Mouse (Mus musculus) thymus, adult 2 months (tissue): ENCODE measurements around the gene Slc1a1. TPM values are rescaled to one million over a fixed set of nuclear protein-coding genes. Genes with fewer than 3 reads are reported as not detected.

Experiments used
- DNase-seq: peaks from one replicate; pipeline ENCODE4 v3.0.0; 2021
- H3K27ac ChIP-seq: fragments of 200-500 bp; 2 replicates; pipeline ENCODE4 v1.5.1; 2012; ENCODE audit warnings: low read length, control low read depth; ENCODE audit not compliant: control insufficient read depth, insufficient read depth
- H3K27me3 ChIP-seq: fragments of 200-500 bp; 2 replicates; pipeline ENCODE4 v1.6.1; 2012; ENCODE audit warnings: mild to moderate bottlenecking, low read length, moderate library complexity, mixed read lengths; ENCODE audit not compliant: control insufficient read depth, insufficient read depth
- H3K36me3 ChIP-seq: fragments of 200-500 bp; 2 replicates; pipeline ENCODE4 v1.6.1; 2012; ENCODE audit warnings: mild to moderate bottlenecking, low read length, moderate library complexity; ENCODE audit not compliant: control insufficient read depth, insufficient read depth
- H3K4me1 ChIP-seq: fragments of 200-500 bp; replicated peaks from 2 replicates; pipeline ENCODE4 v1.6.1; 2012; ENCODE audit warnings: low read length; ENCODE audit not compliant: control insufficient read depth, insufficient read depth
- H3K4me3 ChIP-seq: fragments of 200-500 bp; 2 replicates; pipeline ENCODE4 v1.5.1; 2012; ENCODE audit warnings: mild to moderate bottlenecking, low read length, control low read depth, moderate library complexity; ENCODE audit not compliant: control insufficient read depth, insufficient read depth
- CTCF ChIP-seq: fragments of 200-500 bp; IDR thresholded peaks from 2 replicates; pipeline ENCODE4 v1.5.1; 2012; ENCODE audit warnings: mild to moderate bottlenecking, control low read depth, low read length, moderate library complexity, borderline replicate concordance; ENCODE audit not compliant: control insufficient read depth, poor library complexity, insufficient read depth; ENCODE audit errors: extremely low read depth
- POLR2A ChIP-seq: fragments of 200-500 bp; IDR thresholded peaks from 2 replicates; pipeline ENCODE4 v1.6.1; 2012; ENCODE audit warnings: mild to moderate bottlenecking, low read length, control low read depth, moderate library complexity; ENCODE audit not compliant: control insufficient read depth, poor library complexity, insufficient read depth; ENCODE audit errors: extremely low read depth
- WGBS: fragments of 180-500 bp; shearing (Covaris S2); methylation state at CpG from one replicate; pipeline ENCODE4 v1.1.7; 2018; 5-methylcytosine and 5-hydroxymethylcytosine counted together
- polyA plus RNA-seq: library from polyadenylated mRNA; depleted of rRNA; stranded (reverse); fragments of >200 nt; gene quantifications from 2 replicates; pipeline ENCODE4 v1.2.3, GENCODE M21; 2012

The Slc1a1 gene
- polyA plus RNA-seq, 1 experiment = 0.51 TPM

DNA sequence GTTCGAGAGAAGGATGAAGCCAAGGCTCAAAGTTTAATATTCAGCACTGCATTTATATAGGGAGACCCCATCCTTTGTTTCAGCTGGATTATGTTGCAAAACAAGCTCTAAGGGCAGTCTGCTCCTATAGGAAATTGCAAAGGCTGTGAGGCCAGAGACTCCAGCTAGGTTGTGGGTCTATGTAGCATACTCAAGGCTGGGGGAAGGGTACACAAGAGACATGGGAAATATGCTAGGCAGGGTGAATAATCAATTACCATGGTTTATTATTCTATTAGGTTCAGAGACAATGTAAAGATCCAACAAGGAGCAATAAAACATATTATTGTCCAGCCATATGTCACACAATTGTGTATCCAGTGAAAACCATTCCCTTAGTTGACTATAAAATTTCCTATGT is 57.0 kb downstream of the Slc1a1 start:
- Histone ChIP-seq H3K27me3 (no peaks in the 10 kb centered on the region), H3K27ac (no peak overlapping the region), H3K4me3 (no peak overlapping the region), H3K4me1 (no peaks in the 10 kb centered on the region), H3K36me3 (no peaks in the 10 kb centered on the region)
- TF ChIP-seq CTCF = no peak
- no peak for TF ChIP-seq POLR2A
- WGBS = 98% methylated on average over 1 of the region's 1 CpGs
- no peak for DNase-seq

DNA sequence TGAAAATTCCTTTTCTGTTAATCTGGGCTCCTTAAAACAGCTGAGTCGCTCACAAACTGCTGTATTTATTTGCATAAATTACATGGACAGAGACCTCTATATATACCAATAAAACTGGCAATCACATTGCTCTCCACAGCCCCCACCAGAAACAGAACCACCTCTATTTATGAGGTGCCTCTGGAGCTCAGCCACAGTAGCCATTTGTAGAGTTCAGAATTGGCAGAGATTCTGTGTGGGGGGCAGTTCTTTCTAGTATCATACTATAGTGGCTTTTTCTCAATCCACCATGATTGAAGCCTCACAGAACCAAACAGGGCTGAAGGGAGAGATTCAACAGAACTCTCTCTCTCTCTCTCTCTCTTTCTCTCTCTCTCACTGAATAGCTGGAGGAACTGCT is 61.8 kb downstream of the Slc1a1 start:
- TF ChIP-seq CTCF (no peak), POLR2A (no peak)
- Histone ChIP-seq H3K4me3 (no peak overlapping the region), H3K4me1 (no peaks in the 10 kb centered on the region), H3K27ac (no peak overlapping the region), H3K36me3 (no peaks in the 10 kb centered on the region), H3K27me3 (no peaks in the 10 kb centered on the region)
- no peak for DNase-seq
- 92% methylated on average over 1 of the region's 1 CpGs for WGBS

- Histone ChIP-seq H3K4me3 (no peak overlapping the region), H3K27ac (no peak overlapping the region), H3K4me1 (no peaks in the 10 kb centered on the region), H3K36me3 (no peaks in the 10 kb centered on the region), H3K27me3 (no peaks in the 10 kb centered on the region)
- WGBS = 92% methylated on average over 9 of the region's 9 CpGs
- no peak for TF ChIP-seq POLR2A
- no peak for TF ChIP-seq CTCF
- DNase-seq = no peak
Observed at GRCm38 (mm10) chr19:28897497-28897896, 62.6 kb downstream of the Slc1a1 start.

- Histone ChIP-seq H3K27ac (no peak overlapping the region), H3K4me3 (no peak overlapping the region), H3K4me1 (no peaks in the 10 kb centered on the region), H3K36me3 (no peaks in the 10 kb centered on the region), H3K27me3 (no peaks in the 10 kb centered on the region)
- 97% methylated on average over 2 of the region's 2 CpGs for WGBS
- no peak for TF ChIP-seq POLR2A
- no peak for TF ChIP-seq CTCF
- DNase-seq = no peak
Observed at GRCm38 (mm10) chr19:28900771-28901170, 65.9 kb downstream of the Slc1a1 start.

- 88% methylated on average over 2 of the region's 2 CpGs for WGBS
- no peak for DNase-seq
- no peaks in the 10 kb centered on the region for H3K4me1 ChIP-seq
- H3K36me3 ChIP-seq = no peaks in the 10 kb centered on the region
- no peak overlapping the region for H3K27ac ChIP-seq
- no peaks in the 10 kb centered on the region for H3K27me3 ChIP-seq
- TF ChIP-seq CTCF (no peak), POLR2A (no peak)
- no peak overlapping the region for H3K4me3 ChIP-seq
Observed at GRCm38 (mm10) chr19:28902111-28902510, 67.3 kb downstream of the Slc1a1 start.

DNA sequence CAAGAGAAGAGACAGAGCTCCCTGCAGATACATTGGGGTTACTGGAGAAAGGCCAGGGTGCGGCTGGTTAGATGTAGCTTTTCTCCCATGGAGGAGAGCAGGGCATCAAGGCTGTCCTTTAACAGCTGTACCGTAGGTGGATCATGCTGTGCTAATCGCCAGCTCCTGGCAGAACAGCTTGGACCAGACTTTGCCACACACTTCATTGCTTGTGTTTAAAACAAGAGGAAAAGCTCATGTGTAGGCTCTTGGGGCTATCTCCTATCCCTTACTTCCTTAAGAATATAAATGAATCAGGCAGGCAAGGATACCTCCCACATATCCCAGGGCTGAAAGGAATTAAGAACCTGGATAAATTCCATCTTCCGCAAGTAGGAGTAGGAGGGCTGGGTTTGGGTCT is 68.0 kb downstream of the Slc1a1 start:
- 96% methylated on average over 4 of the region's 4 CpGs for WGBS
- no peak overlapping the region for H3K27ac ChIP-seq
- TF ChIP-seq CTCF (no peak), POLR2A (no peak)
- H3K36me3 ChIP-seq = no peaks in the 10 kb centered on the region
- no peak overlapping the region for H3K4me3 ChIP-seq
- no peaks in the 10 kb centered on the region for H3K27me3 ChIP-seq
- H3K4me1 ChIP-seq = no peaks in the 10 kb centered on the region
- DNase-seq = no peak

DNA sequence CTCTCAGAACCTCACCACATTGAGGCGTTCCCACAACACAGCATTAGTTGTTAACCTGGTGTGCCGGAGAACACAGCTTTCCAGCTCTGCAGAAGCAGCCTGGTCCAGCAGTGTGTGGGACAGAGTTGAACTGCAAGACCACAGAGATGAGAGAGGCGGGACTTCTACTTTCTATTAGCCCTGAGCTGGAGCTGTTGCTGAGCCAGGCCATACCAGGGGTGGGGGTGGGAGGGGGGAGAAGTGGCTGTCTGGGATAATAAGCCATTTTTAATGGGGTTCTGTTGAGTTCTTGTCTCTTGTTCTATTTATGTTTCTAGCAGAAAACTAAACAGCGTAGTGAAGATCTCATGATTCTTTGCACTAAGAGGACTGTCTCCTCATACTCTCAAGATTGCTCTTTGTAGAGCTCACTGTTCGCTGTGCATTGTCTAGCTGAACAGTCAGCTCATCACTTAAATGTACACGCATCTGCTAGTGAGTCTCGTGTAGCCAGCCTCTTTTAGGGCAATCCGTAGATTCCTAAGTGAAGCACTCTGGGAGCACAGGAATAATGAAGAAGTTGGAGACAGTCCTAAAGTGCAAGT is 68.8 kb downstream of the Slc1a1 start:
- Histone ChIP-seq H3K4me3 (no peak overlapping the region), H3K27ac (no peak overlapping the region), H3K36me3 (no peaks in the 10 kb centered on the region), H3K4me1 (no peaks in the 10 kb centered on the region), H3K27me3 (no peaks in the 10 kb centered on the region)
- DNase-seq = no peak
- TF ChIP-seq POLR2A = no peak
- TF ChIP-seq CTCF = no peak
- WGBS = 93% methylated on average over 8 of the region's 8 CpGs
